Mouse (Mus musculus): Measurements from ENCODE around the gene Slc20a1. TPM values are rescaled to one million over a fixed set of nuclear protein-coding genes. Genes with fewer than 3 reads are reported as not detected.

The Slc20a1 gene
- polyA plus RNA-seq, 1 experiment, result 14.7 TPM

DNA sequence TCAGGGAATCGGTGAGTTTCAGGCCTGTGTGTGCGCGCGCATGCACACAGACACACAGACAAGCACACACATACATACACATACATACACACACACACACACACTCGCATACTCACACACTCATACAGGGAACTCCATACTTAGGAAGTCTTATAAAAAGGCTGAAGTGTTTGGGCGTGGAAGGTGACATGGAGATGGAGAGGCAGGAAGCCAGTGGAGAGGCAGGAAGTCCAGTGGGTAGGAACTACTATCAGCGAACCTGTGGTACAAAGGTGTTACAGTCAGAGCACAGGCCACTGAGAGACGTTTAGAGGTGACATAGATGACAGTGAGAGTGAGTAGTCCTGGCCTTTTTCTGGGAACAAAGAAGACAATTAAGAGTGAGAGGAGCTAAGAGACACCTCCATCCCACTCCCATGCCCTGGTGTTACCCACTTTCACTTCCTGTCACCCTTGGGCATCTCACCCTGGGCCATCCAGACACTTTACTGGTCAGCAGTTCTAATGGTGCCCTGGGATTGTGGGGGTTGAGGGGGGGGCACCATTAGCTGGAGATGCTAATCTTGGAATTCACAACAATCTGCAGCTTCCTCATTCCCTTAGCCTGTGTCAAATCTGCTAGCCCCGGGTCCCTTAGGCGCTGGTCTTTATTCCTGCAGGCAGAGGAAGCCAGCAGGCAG is 12.8 kb upstream of the Slc20a1 start:
- Histone ChIP-seq H3K4me1 (ENCODE audit: control insufficient read depth, insufficient read depth, low read length) (no peaks in the 10 kb centered on the region), H3K36me3 (ENCODE audit: control insufficient read depth, insufficient read depth, low read length) (no peaks in the 10 kb centered on the region), H3K27ac (ENCODE audit: insufficient read depth, low read depth, low read length) (no peak overlapping the region), H3K4me3 (ENCODE audit: insufficient read depth, low read depth, low read length) (no peak overlapping the region), H3K27me3 (replicated peaks; ENCODE audit: control insufficient read depth, insufficient read depth, low read length) (no peaks in the 10 kb centered on the region)
- no peak for TF ChIP-seq POLR2A (IDR thresholded peaks at IDR 0.05; ENCODE audit: low read depth, low read length)
- no peak for TF ChIP-seq CTCF (conservative IDR thresholded peaks at IDR 0.05; ENCODE audit: insufficient read depth, insufficient read length, low read depth, low read length)
- 81% methylated on average over 10 of the region's 10 CpGs for WGBS
- DNase-seq, result no peak

DNA sequence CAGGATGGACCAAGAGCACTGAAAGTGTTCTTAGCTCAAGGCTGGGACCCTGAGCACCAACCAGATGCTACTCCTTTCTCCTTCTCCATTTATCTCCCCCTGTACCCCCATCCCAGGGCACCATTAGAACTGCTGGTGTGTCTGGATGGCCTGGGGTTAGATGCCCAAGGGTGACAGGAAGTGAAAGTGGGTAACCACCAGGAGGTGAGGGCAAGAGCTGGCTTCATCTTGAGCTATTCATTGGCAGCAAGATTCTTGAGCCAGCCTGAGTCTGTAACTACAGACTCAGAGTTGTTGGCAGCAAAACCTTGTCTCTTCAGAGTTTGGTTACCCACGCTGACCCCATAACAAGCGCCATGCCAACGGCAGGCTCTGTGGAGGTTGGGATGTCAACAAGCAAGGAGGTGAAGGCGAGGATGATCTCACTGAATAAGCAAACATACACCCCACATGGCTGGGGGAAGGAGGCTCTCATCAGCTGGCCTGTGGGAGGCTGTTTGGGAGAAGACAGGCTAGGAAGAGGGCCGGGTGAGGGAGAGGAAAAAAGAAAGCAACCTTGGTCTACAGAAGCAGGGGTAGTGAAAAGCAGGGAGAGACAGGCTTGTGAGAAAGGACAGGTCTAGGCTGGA is 12.2 kb upstream of the Slc20a1 start:
- H3K36me3 ChIP-seq (ENCODE audit: control insufficient read depth, insufficient read depth, low read length), result no peaks in the 10 kb centered on the region
- no peak for DNase-seq
- no peak overlapping the region for H3K4me3 ChIP-seq (ENCODE audit: insufficient read depth, low read depth, low read length)
- no peaks in the 10 kb centered on the region for H3K27me3 ChIP-seq (replicated peaks; ENCODE audit: control insufficient read depth, insufficient read depth, low read length)
- H3K4me1 ChIP-seq (ENCODE audit: control insufficient read depth, insufficient read depth, low read length), result no peaks in the 10 kb centered on the region
- no peak overlapping the region for H3K27ac ChIP-seq (ENCODE audit: insufficient read depth, low read depth, low read length)
- TF ChIP-seq CTCF (conservative IDR thresholded peaks at IDR 0.05; ENCODE audit: insufficient read depth, insufficient read length, low read depth, low read length) (no peak), POLR2A (IDR thresholded peaks at IDR 0.05; ENCODE audit: low read depth, low read length) (no peak)
- 61% methylated on average over 5 of the region's 5 CpGs for WGBS

DNA sequence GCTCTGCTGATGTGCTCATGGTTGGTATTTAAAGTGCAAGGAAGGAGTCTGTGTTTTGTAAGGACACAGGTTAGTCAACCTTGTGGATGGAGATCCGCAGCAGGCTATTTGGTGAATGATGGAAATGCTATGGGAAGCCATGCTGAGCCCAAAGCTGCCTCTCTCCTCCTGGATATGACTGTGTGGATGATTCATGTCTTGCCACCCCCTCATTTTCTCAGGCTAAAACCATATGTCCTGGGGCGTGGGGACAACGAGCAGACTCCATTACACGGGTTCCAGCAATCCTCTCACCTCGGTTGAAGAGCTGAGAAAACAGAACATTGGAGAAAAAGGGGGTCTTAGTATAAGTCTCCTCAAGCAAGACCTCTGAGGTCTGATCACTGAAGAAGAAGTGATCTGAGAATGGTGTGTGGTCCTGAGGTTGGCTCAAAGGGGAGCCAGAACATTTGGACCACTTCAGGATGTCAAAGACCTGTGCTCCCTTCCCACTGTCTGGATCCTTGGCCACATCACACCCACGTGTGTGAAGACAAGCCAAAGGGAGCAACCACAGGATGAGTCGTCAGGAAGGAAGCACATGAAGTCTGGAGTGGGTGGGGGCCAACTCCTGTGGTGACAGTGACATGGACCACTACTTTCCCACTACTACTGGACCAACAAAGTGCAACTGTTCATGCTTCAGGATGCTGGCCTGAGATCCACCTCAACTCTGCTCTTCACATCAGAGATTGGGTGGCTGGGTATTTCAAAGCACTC is 6.0 kb upstream of the Slc20a1 start:
- Histone ChIP-seq H3K27me3 (replicated peaks; ENCODE audit: control insufficient read depth, insufficient read depth, low read length) (no peaks in the 10 kb centered on the region), H3K27ac (ENCODE audit: insufficient read depth, low read depth, low read length) (no peak overlapping the region), H3K4me1 (ENCODE audit: control insufficient read depth, insufficient read depth, low read length) (peaks cover 2% of the 10 kb centered on the region; the same call in 1 of the 2 replicates), H3K36me3 (ENCODE audit: control insufficient read depth, insufficient read depth, low read length) (no peaks in the 10 kb centered on the region), H3K4me3 (ENCODE audit: insufficient read depth, low read depth, low read length) (no peak overlapping the region)
- DNase-seq, result no peak
- TF ChIP-seq CTCF (conservative IDR thresholded peaks at IDR 0.05; ENCODE audit: insufficient read depth, insufficient read length, low read depth, low read length) (no peak), POLR2A (IDR thresholded peaks at IDR 0.05; ENCODE audit: low read depth, low read length) (no peak)
- 87% methylated on average over 7 of the region's 7 CpGs for WGBS

DNA sequence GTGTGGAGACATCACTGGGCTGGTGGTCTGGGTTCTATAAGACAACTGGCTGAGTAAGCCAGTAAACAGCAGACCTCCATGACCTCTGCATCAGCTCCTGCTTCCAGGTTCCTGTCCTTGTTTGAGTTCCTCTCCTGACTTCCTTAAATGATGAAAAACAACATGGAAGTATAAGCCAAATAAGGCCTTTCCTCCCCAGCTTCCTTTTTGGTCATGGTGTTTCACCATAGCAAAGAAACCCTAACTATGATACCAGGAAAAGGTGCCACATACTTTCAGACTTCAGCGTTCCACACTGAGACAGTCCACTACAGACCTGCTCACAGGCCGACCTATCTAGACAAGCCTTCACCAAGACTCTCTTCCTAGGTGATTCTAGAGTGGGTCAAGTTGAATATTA is 2.2 kb upstream of the Slc20a1 start:
- H3K27ac ChIP-seq (ENCODE audit: insufficient read depth, low read depth, low read length), result no peak overlapping the region
- 96% methylated on average over 2 of the region's 2 CpGs for WGBS
- no peak for TF ChIP-seq POLR2A (IDR thresholded peaks at IDR 0.05; ENCODE audit: low read depth, low read length)
- TF ChIP-seq CTCF (conservative IDR thresholded peaks at IDR 0.05; ENCODE audit: insufficient read depth, insufficient read length, low read depth, low read length), result no peak
- no peak overlapping the region for H3K4me3 ChIP-seq (ENCODE audit: insufficient read depth, low read depth, low read length)
- no peak for DNase-seq
- no peaks in the 10 kb centered on the region for H3K27me3 ChIP-seq (replicated peaks; ENCODE audit: control insufficient read depth, insufficient read depth, low read length)
- no peaks in the 10 kb centered on the region; the same call in none of the 2 replicates for H3K36me3 ChIP-seq (ENCODE audit: control insufficient read depth, insufficient read depth, low read length)
- peaks cover 7% of the 10 kb centered on the region; the same call in 1 of the 2 replicates for H3K4me1 ChIP-seq (ENCODE audit: control insufficient read depth, insufficient read depth, low read length)

DNA sequence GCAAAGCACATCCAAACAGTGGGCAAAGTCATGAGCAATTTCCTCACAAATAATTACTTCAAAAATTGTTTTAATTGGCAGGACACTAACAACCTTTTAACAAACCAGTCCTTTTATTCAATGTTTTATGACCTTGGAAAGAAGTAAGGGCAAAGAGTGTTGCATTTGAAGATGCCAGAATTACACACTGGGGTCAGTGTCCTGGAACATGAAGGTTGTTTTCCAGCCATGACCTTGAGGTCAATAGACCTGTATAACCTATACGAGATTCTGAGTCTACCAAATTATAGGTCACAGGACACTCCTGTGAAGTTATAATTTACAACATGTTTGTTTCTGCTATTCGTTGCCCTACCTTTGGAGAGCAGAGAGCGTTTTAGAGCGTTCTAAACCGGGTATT is 1.4 kb upstream of the Slc20a1 start:
- Histone ChIP-seq H3K27me3 (replicated peaks; ENCODE audit: control insufficient read depth, insufficient read depth, low read length) (no peaks in the 10 kb centered on the region), H3K4me1 (ENCODE audit: control insufficient read depth, insufficient read depth, low read length) (peaks cover 7% of the 10 kb centered on the region; the same call in 1 of the 2 replicates), H3K36me3 (ENCODE audit: control insufficient read depth, insufficient read depth, low read length) (no peaks in the 10 kb centered on the region; the same call in none of the 2 replicates), H3K27ac (ENCODE audit: insufficient read depth, low read depth, low read length) (no peak overlapping the region), H3K4me3 (ENCODE audit: insufficient read depth, low read depth, low read length) (no peak overlapping the region)
- TF ChIP-seq CTCF (conservative IDR thresholded peaks at IDR 0.05; ENCODE audit: insufficient read depth, insufficient read length, low read depth, low read length) (no peak), POLR2A (IDR thresholded peaks at IDR 0.05; ENCODE audit: low read depth, low read length) (no peak)
- 24% methylated on average over 5 of the region's 5 CpGs for WGBS
- DNase-seq, result peak; percentile 29

DNA sequence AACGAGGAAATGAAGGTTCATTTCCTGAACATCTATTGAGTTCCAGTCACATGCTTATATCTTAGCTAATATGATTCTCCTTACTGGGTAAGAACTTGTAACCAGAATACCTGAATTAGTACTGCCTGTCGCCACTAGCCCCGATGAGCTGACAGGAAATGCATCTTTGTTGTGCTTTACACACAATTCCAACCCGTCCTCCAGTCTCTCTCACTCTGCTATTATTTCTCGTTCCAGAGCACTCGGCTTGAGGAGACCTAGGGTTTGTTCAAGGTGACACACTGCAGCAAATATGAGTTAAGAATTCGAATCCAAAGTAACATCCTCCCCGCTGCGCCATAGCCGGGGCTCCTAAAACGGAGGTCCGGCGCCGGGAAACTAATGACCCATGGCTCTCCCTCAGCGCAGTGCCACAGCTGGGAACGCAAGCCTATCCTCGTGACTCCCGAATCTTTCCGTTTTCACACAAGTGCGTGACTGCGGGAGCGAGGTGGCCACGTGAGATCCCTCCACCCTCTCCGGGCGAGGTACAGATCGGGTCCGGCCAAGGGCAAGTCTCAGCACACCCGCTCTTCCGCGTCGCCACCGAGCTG is 625 bp upstream of the Slc20a1 start:
- Histone ChIP-seq H3K36me3 (ENCODE audit: control insufficient read depth, insufficient read depth, low read length) (no peaks in the 10 kb centered on the region; the same call in none of the 2 replicates), H3K27me3 (replicated peaks; ENCODE audit: control insufficient read depth, insufficient read depth, low read length) (no peaks in the 10 kb centered on the region), H3K4me1 (ENCODE audit: control insufficient read depth, insufficient read depth, low read length) (peaks cover 7% of the 10 kb centered on the region; the same call in 1 of the 2 replicates), H3K27ac (ENCODE audit: insufficient read depth, low read depth, low read length) (peak overlapping the region; percentile 97), H3K4me3 (ENCODE audit: insufficient read depth, low read depth, low read length) (peak overlapping the region; percentile 85)
- TF ChIP-seq POLR2A (IDR thresholded peaks at IDR 0.05; ENCODE audit: low read depth, low read length) (peak; percentile 49), CTCF (conservative IDR thresholded peaks at IDR 0.05; ENCODE audit: insufficient read depth, insufficient read length, low read depth, low read length) (no peak)
- DNase-seq, result no peak
- 1% methylated on average over 32 of the region's 32 CpGs for WGBS

Measured in kidney, adult 2 months (tissue).